Mouse (Mus musculus) cerebellum, adult 2 months (tissue): Measurements from ENCODE around the gene Meis1.

Experiments
- CTCF ChIP-seq: fragments of 200-500 bp; IDR thresholded peaks from 2 replicates; pipeline ENCODE4 v1.5.1; 2011; ENCODE audit warnings: low read depth, mild to moderate bottlenecking, control low read depth, low read length, moderate library complexity, borderline replicate concordance; ENCODE audit not compliant: insufficient read depth
- POLR2A ChIP-seq: fragments of 200-500 bp; IDR thresholded peaks from 2 replicates; pipeline ENCODE4 v1.6.1; 2011; ENCODE audit warnings: low read length, control low read depth, borderline replicate concordance; ENCODE audit not compliant: insufficient read depth

- TF ChIP-seq CTCF (no peak), POLR2A (no peak)
These were observed 139.9 kb downstream of the Meis1 start for GRCm38 (mm10) chr11:18878748-18879455.
